Mouse (Mus musculus) kidney, postnatal 14 days (tissue): ENCODE data around the gene Synj1.

Experiments used
- DNase-seq: peaks from one replicate; pipeline ENCODE4 v3.0.0; 2022; ENCODE audit warnings: mixed read lengths

The Synj1 gene

DNA sequence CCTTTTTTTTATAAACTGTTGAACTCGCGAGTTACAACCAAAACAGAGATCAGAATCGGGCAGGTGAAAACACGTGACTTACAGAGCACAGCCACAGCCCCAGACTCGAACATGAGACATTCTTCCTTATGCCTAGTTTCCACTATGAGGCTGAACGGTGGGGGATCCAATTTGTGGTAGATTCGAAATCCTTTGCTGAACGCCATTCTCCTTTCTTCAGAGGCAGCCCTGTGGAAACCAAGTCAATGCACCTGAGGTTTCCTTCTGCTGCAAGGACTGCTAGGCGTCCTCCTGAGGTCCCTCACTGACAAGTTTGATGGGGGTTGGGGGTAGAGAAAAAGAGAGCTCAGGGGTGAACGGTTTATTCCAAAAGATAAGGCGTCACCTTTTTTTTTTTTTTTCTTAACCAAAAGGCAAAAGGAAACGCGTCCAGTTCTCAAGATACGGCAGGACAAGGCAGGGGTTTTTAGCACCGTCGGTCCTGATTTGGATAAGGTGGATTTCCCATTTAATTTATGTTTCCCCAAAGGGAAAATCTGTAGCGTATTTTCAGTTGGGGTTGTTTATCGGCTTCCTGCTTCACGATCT lies 1.1 kb downstream of the Synj1 start:
- no peak for DNase-seq

DNA sequence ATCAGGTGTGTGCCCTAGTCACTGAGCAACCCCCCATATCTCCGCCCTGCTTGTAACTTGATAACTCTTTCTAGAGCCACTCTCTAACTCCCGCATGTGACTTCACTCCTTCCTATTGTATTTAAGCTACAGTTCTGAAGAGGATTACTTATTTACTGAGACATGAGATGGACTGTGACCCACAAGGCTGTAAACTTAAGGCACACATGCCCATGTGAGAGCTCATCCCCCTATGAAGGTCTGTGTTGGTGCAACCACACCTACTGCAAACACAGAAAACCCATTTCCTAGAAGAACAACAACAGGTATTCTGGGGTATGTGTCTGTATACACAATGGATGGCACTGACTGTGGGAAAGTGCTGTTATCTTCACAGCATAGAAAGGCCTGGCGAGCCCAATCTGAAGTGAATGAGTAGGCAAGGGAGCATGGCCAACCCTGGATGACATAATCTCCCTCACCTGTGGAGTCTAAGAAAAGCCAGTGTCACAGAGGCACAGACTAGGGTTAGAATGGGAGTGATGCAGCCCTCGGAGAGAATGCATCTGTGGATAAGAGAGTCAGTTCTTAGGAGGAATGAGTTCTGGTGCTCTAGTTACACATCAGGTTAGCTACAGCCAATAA lies 6.1 kb downstream of the Synj1 start:
- DNase-seq: peak; percentile 20

DNA sequence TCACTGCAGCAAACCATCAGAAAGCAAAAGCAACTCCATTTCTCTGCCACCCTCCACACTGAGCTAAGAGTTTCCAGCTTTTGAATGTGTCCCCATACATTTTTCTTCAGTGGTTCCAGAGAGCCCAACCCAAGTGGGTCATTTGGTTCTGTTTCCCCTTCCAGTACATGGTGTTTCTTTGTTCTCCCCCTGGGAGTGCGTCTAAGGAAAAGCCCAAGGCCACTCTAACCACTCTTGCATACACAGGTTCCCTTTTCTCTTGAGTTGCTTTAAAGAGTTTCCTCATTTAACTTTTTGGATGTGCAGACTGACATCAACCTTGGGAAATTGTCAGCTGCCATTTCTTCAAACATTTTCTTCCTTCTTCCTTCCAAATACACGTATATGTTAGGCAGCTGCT lies 10.0 kb downstream of the Synj1 start:
- DNase-seq: no peak

DNA sequence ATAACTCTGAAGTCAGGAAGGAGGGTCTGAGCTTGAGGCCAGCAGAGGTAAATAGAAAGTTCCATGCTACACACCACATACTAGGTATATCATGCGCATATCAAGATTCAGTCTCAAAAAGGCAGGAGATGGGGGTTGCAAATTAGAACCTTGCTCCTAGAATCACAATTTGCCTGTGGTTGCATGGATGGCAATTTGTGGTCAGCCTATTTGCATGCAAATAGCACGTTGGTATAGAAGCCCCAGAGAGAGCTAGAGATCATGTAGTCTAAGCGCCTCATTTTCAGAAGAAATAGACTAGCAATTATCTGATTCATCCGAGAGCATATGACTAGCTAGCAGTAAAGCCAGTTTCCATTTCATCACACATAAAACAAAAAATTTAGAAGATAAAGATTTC lies 11.3 kb downstream of the Synj1 start:
- DNase-seq: no peak

DNA sequence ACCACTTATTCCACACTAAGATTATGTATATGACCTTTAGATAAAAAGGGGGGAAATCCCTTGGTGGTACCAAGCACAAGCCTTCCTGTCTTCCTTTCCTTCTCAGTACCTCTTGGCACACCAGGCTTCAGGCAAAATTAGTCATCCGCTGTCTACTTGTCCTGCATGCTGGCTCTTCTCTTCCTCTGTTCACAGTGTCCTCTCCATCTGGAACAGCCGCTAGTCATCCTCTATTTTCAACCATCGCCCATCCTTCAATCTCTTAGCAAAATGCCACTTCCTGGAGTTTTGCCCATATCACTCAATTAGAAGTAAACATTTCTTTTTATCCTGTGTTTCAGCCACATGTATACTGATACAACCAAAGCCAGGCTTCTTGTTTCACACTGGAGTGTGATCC lies 13.3 kb downstream of the Synj1 start:
- no peak for DNase-seq

DNA sequence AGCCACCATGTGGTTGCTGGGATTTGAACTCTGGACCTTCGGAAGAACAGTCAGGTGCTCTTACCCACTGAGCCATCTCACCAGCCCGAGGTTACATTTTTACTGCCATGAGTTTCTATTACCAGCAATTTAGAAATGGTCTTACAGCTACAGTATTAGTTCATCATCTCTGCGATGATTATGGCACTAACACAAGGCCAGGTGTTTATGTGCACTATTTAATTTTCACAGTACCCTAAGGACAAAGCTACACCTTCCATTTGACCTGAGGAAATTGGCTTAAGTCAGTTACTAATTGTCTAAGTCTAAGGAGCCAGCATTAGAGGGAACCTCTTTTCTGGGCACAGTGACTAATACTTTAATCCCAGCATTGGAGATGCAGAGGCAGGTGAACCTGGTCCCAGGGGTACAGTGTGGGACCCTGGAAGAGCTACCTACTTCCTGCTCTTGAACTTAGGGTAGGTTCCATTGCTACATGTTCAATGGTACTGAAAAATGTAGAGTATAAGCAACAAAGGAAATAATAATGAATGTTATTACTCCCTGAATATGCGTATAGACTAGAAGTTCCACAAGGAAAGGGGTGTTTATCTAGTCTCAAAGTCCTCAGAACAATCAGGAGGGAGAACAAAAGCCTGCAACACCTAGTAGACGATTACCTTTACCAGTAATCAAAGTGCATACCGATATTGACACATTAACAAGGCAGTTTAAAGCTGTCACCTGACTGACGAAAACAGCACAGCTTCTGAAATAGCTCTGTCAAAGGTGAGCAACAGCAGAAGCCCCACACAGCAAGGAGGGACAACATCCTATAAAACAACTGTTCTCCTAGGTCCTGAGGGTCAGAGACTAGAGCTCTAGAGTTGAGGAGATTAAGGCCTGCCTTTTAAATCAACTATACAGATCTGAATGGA lies 14.5 kb downstream of the Synj1 start:
- DNase-seq: no peak

DNA sequence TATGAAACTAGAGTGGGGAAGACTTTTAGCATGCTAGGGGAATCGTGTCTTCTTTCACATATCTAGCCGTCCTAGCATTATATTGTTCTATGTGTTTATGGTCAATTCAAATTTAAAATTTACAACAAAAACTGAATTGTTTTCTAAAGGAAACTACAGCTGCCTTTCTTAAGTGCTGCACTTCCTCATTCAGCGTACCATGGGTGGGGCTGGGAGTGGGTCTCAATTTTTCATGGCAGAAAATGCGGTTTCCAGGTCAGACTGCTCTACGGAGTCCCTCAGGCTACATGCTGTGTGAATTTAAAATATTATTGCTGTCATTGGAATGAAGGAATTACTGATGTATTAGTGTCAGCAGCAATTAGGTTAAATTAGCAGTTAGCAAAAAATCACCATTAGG lies 15.6 kb downstream of the Synj1 start:
- no peak for DNase-seq

DNA sequence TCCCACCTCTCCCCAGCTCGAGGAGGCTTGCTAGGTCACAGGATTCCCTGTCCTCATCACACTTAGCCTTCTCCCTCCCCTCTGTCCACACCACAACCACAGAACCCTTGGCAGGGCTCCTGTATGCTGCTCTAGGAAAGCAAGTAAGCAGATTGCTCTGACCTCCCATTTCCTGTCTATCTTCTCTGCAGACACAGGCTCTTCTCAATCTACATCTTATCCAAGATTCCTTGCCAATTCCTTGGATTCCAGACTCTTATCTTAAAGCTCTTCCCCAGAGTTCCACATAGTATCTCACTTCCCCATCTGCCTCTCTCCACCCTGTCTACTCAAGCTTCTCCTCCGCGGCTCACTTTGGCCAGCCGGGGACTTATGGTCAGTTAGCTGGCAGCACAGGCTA lies 16.1 kb downstream of the Synj1 start:
- DNase-seq: peak; percentile 52

DNA sequence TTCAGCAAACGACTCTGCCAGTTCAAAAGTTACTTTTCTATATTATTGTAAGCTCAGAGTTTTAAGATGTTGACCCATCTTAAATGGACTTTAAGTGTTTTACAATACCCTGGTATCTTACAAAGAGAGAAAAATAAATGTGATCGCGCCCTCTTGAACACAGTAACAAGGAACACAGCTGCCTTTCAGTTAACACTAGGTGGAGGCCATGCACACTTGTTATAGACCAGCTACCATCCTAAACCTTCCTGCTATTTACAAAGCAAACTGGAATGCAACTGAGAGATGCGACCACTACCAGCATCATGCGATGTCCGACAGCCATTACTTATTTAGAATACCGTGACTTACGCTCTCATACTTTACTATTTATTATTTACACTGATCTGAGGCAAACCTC lies 21.9 kb downstream of the Synj1 start:
- DNase-seq: no peak

DNA sequence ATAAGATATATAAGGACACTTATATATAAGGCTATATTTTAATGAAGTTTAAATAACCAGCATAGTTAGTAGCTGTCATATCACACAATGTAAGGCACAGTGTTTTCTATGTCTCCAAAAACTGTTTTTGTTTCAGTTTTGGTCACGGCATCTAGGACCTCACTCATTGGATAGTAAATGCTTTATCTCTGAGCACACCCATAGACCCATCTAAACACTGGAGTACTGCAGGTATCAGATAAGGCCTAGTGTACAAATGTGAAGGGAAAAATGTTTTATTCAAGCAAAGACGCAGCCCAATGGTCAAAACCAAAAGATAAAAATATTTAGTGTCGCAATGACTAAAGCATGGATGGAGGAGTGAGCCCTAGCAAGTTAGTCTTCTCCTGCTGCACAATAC lies 22.4 kb downstream of the Synj1 start:
- no peak for DNase-seq

DNA sequence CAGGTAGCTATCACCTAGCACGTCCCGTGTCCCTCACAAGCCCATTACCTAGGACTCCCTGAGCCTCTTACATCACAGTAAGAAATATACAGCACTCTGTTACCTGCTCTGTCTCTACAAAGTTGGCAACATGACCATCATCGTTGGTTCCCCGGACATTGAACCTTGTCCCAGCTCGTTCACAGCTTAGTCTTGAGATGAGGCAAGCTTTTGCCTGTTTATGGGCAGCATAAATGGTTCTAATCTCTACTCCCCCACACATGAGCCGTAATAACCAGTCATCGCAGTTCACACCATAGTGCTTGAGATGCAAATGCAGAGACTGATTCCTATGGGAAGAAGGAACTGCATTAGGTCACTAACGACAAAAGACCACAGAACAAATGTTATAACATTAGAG lies 23.1 kb downstream of the Synj1 start:
- DNase-seq: no peak

DNA sequence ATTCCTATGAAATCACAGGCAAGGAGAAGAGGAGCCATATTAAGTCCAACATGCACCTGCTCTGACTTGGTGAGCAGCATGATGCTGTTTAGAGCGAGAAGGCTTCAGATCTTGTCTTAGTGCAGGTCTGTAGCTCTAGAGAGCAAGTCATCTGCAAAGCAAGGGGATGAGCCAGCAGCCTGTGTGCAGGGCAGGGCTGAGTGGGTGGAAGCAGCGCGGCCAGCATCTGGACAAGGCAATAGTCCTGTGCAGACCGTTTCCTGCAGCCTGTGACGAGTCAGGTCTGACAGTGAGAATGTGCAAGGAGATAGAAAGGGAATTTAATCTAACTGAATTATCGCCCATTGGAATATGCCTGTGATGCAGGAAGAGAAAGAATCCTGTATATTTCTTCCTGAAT lies 40.1 kb downstream of the Synj1 start:
- no peak for DNase-seq

DNA sequence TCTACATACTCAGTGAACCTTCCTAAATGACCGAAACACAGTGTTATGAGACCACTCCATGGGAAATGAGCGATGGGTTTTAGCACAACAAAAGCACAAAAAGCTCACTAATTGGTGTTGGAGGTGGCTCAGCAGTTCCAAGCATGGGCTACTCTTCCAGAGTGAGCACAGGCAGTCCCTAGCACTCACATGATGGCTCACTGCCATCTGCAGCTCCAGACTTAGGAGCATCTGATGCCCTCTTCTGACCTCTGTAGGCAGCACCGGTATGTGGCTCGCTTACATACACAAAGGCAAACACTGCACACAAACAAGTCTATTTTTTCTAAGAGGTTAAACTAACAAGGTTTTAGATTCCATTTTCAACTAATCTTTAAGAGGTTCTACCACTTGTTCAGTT lies 44.9 kb downstream of the Synj1 start:
- no peak for DNase-seq

DNA sequence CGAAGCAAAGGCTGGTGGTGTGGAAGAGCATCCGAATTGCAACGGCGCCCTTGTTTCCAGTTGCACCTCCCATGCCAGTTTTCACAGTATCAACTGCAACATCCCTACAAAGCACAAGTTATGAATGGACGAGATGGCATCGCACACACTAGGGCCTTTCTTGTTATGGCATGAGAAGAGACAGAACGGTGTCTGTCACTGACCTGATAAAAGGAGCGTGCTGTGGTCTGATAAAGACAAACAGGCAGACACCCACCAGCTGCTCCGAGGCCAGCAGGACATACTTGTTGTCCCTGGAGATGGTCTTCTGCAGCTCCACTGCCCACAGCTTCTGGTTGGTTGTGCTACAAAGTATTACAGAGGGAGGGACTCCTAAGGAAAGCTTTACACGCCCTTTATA lies 46.8 kb downstream of the Synj1 start:
- DNase-seq: no peak

DNA sequence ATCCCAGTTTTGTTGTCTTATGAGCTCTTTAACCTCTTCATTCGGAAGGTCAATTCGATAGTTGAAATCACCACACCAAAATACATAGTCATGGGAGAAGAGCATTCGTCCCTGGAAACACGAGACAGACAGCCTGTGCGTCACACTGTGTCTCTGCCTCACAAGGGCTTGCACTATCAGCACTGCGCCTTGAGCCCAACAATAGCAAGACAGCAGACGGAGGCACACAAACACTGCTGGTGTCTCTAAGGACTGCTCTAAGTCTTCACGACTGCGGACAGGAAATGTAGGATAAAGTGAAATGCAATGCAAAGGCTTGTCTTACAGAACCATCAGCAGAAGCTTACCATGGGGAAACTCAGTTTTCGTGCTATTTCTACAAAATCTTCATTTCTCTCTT lies 47.2 kb downstream of the Synj1 start:
- no peak for DNase-seq

DNA sequence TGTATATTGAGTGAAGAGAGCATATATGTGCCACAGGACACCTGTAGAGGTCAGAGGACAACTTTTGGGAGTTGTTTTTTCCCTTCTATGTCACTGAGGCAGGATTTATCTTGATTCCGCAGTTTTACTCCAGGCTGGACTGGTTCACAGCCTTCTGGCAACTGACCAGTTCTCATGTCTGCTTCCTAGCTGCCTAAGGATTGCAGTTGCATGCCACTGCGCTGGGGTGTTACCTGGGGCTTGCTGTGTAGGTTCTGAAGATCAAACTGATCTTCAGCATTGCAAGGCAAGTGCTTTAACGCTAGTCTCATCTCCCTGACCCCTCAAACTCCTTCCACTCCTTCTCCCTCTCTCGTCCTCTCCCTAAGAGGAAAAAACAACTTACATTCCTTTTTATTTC lies 47.9 kb downstream of the Synj1 start:
- DNase-seq: no peak

DNA sequence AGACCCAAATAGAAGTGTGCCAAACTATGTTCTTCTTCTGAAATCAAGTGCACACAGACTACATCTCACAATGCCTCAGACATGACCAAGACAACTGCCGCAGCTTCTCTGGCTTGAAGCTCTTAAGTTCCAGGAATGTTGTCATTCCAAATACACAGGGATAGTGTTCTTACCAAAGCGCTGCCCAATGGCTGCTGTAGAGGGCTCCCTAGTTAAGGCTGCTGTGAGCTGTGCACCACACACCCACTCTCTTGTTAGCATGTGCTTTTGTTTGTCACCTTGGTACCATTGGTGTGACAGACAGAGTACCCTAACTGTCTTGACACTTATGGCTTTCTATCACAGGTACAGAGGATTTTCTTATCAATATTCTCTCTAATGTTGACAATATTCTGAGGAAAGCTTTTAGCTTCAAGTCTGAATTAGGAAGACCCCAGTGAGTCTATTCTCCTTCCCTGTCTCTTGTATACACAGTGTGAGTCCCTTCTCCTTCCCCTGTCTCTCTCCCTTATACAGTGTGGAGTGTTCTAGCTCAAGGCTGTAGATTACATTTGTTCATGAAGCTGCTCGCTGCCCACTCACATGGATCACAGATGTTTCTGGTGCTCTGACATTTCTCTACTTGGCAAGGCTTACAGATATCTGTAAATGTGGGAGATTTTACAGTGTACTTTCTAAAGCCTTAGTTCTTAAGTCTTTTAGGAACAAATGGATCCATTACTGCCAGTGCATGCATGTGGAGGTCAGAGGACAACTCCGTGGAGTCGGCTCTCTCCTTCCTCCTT lies 52.6 kb downstream of the Synj1 start:
- no peak for DNase-seq

DNA sequence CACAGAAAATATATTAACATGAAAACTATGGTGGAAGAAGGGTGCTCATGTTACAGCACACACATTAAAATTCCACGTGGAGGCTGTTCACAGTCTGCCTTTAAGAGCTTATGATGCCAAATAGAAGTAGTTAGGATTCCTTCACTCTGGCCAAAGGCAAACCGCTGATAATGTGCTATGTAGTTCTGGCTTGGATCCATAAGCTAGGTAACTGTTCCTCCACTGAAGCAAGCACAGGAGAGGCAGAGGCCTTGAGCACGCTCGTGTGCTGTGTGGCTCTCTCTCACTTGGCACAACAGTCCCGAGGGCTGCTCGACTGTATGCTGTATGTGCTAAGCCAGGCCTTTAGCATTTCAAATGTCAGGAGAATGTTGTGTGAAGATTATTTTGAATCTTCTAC lies 55.6 kb downstream of the Synj1 start:
- no peak for DNase-seq

DNA sequence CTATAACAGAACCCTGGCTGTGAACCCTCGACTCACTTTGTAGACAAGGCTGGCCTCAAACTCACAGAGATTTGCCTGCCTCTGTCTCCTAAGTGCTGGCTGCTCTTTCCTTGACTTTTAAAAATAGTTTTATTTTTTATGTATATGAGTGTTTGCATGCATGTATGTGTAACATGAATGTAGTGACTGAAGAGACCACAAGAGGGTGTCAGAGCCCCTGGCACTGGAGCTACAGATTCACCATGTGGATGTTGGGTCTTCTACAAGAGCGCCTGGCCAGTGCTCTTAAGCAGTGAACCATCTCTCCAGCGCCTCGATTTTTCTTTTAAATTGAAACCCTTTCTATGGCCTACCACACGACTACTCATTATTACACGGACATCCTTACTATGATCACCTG lies 57.3 kb downstream of the Synj1 start:
- no peak for DNase-seq

DNA sequence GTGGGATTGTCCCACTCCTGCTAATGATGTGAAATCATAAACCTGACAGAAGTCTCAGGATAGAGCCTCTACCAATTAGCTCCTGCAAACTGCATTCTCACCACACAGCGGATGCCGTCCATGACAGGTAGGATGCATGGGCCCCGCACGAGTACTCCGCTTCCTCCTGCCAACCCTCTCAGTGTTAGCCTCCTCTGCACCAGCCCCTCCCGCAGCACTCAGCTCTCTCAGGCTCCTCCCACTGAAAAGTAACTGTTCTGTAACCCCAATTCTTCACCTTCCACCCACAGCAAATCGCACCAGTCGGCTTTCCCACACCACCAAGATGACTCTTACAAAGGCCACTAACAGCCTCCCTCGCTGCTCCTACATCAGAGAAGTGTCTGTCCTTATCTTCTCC lies 58.0 kb downstream of the Synj1 start:
- DNase-seq: no peak

DNA sequence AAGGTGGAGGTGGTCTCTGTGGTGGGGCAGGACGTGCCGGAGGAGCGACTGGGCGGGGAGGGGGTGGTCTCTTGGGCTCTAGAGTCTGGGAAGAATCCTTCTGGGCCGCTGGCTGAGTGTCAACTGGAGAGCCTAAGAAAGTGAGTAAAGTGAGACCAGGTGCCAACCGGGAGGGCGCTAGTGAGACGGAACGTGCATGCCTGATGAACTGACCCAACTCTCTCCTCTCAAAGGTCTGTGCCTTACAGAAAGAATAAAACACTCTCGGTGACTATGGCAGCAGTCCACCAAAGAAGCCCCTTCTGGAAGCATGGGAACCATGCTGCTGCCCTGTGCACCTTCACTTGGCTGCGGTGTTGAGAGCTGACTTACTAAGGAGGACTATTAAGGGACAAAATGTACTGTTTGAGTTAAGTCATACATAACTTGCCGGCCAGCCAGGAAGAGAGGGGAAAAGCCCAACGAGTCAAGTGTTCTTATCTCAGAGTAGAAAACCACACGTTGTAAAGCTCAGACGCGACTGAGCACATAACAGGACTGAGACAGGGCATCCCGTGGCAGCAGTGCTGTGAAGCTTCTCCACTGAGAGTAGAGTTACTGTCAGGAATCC lies 60.6 kb downstream of the Synj1 start:
- no peak for DNase-seq

DNA sequence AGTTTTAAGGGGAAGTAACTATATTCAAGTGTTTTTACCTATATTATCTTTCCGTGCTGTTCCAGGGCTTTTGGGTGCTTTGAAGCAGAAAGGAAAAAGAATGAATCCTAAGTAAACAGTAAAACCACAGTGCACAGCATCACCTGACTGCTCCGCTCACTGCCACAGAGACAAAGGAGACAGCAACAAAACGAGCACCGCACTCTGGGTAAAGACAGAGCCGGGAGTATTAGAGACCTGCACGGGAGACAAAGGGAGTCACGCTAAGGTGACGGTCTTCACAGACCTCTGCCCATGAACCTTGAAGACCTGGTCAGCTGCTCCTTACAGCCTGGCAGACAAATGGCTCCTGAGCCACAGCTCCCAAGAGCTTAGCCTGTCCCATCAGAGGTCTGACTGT lies 64.1 kb downstream of the Synj1 start:
- DNase-seq: no peak

DNA sequence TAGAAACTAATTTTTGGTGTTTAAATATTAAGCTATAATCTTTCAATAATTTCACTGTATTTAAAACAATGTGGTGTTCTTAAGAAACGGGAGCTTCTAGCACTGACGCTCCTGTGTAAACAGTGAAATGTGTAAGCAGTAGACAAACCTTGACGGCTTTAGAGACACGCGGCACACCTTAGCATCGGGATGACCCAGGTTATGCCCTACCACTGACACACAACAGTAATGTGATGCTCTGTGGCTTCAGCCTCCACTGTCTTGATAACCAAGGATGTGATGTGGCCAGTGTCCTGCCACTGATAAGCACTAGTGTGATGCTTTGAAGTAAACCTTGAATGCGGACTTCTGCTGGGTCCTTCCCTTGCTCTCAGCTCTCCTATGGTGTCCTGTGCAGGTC lies 69.9 kb downstream of the Synj1 start:
- no peak for DNase-seq
